Mouse (Mus musculus): ENCODE data around the gene Map4k4. TPM values are rescaled to one million over a fixed set of nuclear protein-coding genes. Genes with fewer than 3 reads are reported as not detected.

Gene Map4k4
- total and polyA plus RNA-seq, 2 experiments = 7.2 to 10.7 TPM

GRCm38 (mm10) chr1:40045686-40046085 is 145.0 kb downstream of the Map4k4 start:
- whole genome bisulfite sequencing = 73% methylated on average over 6 of the region's 6 CpGs
- no peaks in the 10 kb centered on the region for H3K27me3 ChIP-seq (ENCODE audit: control insufficient read depth, insufficient read depth, low read length)
- H3K4me3 ChIP-seq (ENCODE audit: insufficient read depth, low read depth, low read length) = no peak overlapping the region
- no peak overlapping the region for H3K9ac ChIP-seq (ENCODE audit: low read depth, low read length)
- TF ChIP-seq CTCF (IDR thresholded peaks at IDR 0.05; ENCODE audit: low read depth, low read length) (no peak), POLR2A (IDR thresholded peaks at IDR 0.05; ENCODE audit: extremely low read depth, insufficient read depth, low read length) (no peak)
- DNase-seq (ENCODE audit: extremely low read depth, low read depth, low spot score) = no peak
- H3K79me2 ChIP-seq (ENCODE audit: control insufficient read depth, insufficient read depth, low read length) = no peaks in the 10 kb centered on the region
- no peaks in the 10 kb centered on the region for H3K36me3 ChIP-seq (ENCODE audit: control insufficient read depth, insufficient read depth, low read length)
- no peaks in the 10 kb centered on the region for H3K4me1 ChIP-seq (ENCODE audit: control insufficient read depth, insufficient read depth, low read length)
- no peak overlapping the region for H3K27ac ChIP-seq (replicated peaks; ENCODE audit: insufficient read depth, low read depth, low read length)

GRCm38 (mm10) chr1:40046600-40046999 is 145.9 kb downstream of the Map4k4 start:
- Histone ChIP-seq H3K36me3 (ENCODE audit: control insufficient read depth, insufficient read depth, low read length) (no peaks in the 10 kb centered on the region), H3K27me3 (ENCODE audit: control insufficient read depth, insufficient read depth, low read length) (no peaks in the 10 kb centered on the region), H3K4me1 (ENCODE audit: control insufficient read depth, insufficient read depth, low read length) (no peaks in the 10 kb centered on the region), H3K27ac (replicated peaks; ENCODE audit: insufficient read depth, low read depth, low read length) (no peak overlapping the region), H3K9ac (ENCODE audit: low read depth, low read length) (no peak overlapping the region), H3K4me3 (ENCODE audit: insufficient read depth, low read depth, low read length) (no peak overlapping the region), H3K79me2 (ENCODE audit: control insufficient read depth, insufficient read depth, low read length) (no peaks in the 10 kb centered on the region)
- 71% methylated on average over 5 of the region's 5 CpGs for WGBS
- TF ChIP-seq POLR2A (IDR thresholded peaks at IDR 0.05; ENCODE audit: extremely low read depth, insufficient read depth, low read length) (no peak), CTCF (IDR thresholded peaks at IDR 0.05; ENCODE audit: low read depth, low read length) (no peak)
- DNase-seq (ENCODE audit: extremely low read depth, low read depth, low spot score) = no peak

- Histone ChIP-seq H3K27me3 (ENCODE audit: control insufficient read depth, insufficient read depth, low read length) (no peaks in the 10 kb centered on the region), H3K4me3 (ENCODE audit: insufficient read depth, low read depth, low read length) (no peak overlapping the region), H3K27ac (replicated peaks; ENCODE audit: insufficient read depth, low read depth, low read length) (no peak overlapping the region), H3K4me1 (ENCODE audit: control insufficient read depth, insufficient read depth, low read length) (no peaks in the 10 kb centered on the region), H3K79me2 (ENCODE audit: control insufficient read depth, insufficient read depth, low read length) (no peaks in the 10 kb centered on the region), H3K9ac (ENCODE audit: low read depth, low read length) (no peak overlapping the region), H3K36me3 (ENCODE audit: control insufficient read depth, insufficient read depth, low read length) (no peaks in the 10 kb centered on the region)
- whole genome bisulfite sequencing = 89% methylated on average over 6 of the region's 6 CpGs
- DNase-seq (ENCODE audit: extremely low read depth, low read depth, low spot score) = no peak
- TF ChIP-seq POLR2A (IDR thresholded peaks at IDR 0.05; ENCODE audit: extremely low read depth, insufficient read depth, low read length) (no peak), CTCF (IDR thresholded peaks at IDR 0.05; ENCODE audit: low read depth, low read length) (no peak)
Measured at GRCm38 (mm10) chr1:40051157-40051556, 150.4 kb downstream of the Map4k4 start.

- H3K36me3 ChIP-seq (ENCODE audit: control insufficient read depth, insufficient read depth, low read length) = no peaks in the 10 kb centered on the region
- TF ChIP-seq POLR2A (IDR thresholded peaks at IDR 0.05; ENCODE audit: extremely low read depth, insufficient read depth, low read length) (no peak), CTCF (IDR thresholded peaks at IDR 0.05; ENCODE audit: low read depth, low read length) (no peak)
- H3K27ac ChIP-seq (replicated peaks; ENCODE audit: insufficient read depth, low read depth, low read length) = no peak overlapping the region
- no peaks in the 10 kb centered on the region for H3K4me1 ChIP-seq (ENCODE audit: control insufficient read depth, insufficient read depth, low read length)
- no peak overlapping the region for H3K4me3 ChIP-seq (ENCODE audit: insufficient read depth, low read depth, low read length)
- 75% methylated on average over 8 of the region's 8 CpGs for WGBS
- no peaks in the 10 kb centered on the region for H3K79me2 ChIP-seq (ENCODE audit: control insufficient read depth, insufficient read depth, low read length)
- no peaks in the 10 kb centered on the region for H3K27me3 ChIP-seq (ENCODE audit: control insufficient read depth, insufficient read depth, low read length)
- no peak overlapping the region for H3K9ac ChIP-seq (ENCODE audit: low read depth, low read length)
- DNase-seq (ENCODE audit: extremely low read depth, low read depth, low spot score) = no peak
Measured at GRCm38 (mm10) chr1:40052156-40052555, 151.4 kb downstream of the Map4k4 start.

GRCm38 (mm10) chr1:40053071-40053470 is 152.4 kb downstream of the Map4k4 start:
- Histone ChIP-seq H3K36me3 (ENCODE audit: control insufficient read depth, insufficient read depth, low read length) (no peaks in the 10 kb centered on the region), H3K79me2 (ENCODE audit: control insufficient read depth, insufficient read depth, low read length) (no peaks in the 10 kb centered on the region), H3K4me3 (ENCODE audit: insufficient read depth, low read depth, low read length) (no peak overlapping the region), H3K27me3 (ENCODE audit: control insufficient read depth, insufficient read depth, low read length) (no peaks in the 10 kb centered on the region), H3K27ac (replicated peaks; ENCODE audit: insufficient read depth, low read depth, low read length) (no peak overlapping the region), H3K9ac (ENCODE audit: low read depth, low read length) (no peak overlapping the region), H3K4me1 (ENCODE audit: control insufficient read depth, insufficient read depth, low read length) (no peaks in the 10 kb centered on the region)
- DNase-seq (ENCODE audit: extremely low read depth, low read depth, low spot score) = no peak
- WGBS = 88% methylated on average over 5 of the region's 5 CpGs
- TF ChIP-seq CTCF (IDR thresholded peaks at IDR 0.05; ENCODE audit: low read depth, low read length) (no peak), POLR2A (IDR thresholded peaks at IDR 0.05; ENCODE audit: extremely low read depth, insufficient read depth, low read length) (no peak)

GRCm38 (mm10) chr1:40055051-40055450 is 154.3 kb downstream of the Map4k4 start:
- Histone ChIP-seq H3K4me3 (ENCODE audit: insufficient read depth, low read depth, low read length) (no peak overlapping the region), H3K27ac (replicated peaks; ENCODE audit: insufficient read depth, low read depth, low read length) (no peak overlapping the region), H3K27me3 (ENCODE audit: control insufficient read depth, insufficient read depth, low read length) (no peaks in the 10 kb centered on the region), H3K36me3 (ENCODE audit: control insufficient read depth, insufficient read depth, low read length) (no peaks in the 10 kb centered on the region), H3K9ac (ENCODE audit: low read depth, low read length) (no peak overlapping the region), H3K4me1 (ENCODE audit: control insufficient read depth, insufficient read depth, low read length) (no peaks in the 10 kb centered on the region), H3K79me2 (ENCODE audit: control insufficient read depth, insufficient read depth, low read length) (no peaks in the 10 kb centered on the region)
- TF ChIP-seq CTCF (IDR thresholded peaks at IDR 0.05; ENCODE audit: low read depth, low read length) (no peak), POLR2A (IDR thresholded peaks at IDR 0.05; ENCODE audit: extremely low read depth, insufficient read depth, low read length) (no peak)
- no peak for DNase-seq (ENCODE audit: extremely low read depth, low read depth, low spot score)
- 82% methylated on average over 7 of the region's 7 CpGs for WGBS
